Mouse (Mus musculus) MN1 (cell line): ENCODE results near the gene Gm9008.
"Not testable (repeated sequence)": the region's sequence is repeated elsewhere in the genome, so short reads cannot be mapped to it uniquely, and the experiment has no call there.

Experiments used
- DNase-seq: peaks from one replicate; pipeline ENCODE4 v3.0.0-alpha.2; 2016; ENCODE audit warnings: low spot score

Gene Gm9008

DNA sequence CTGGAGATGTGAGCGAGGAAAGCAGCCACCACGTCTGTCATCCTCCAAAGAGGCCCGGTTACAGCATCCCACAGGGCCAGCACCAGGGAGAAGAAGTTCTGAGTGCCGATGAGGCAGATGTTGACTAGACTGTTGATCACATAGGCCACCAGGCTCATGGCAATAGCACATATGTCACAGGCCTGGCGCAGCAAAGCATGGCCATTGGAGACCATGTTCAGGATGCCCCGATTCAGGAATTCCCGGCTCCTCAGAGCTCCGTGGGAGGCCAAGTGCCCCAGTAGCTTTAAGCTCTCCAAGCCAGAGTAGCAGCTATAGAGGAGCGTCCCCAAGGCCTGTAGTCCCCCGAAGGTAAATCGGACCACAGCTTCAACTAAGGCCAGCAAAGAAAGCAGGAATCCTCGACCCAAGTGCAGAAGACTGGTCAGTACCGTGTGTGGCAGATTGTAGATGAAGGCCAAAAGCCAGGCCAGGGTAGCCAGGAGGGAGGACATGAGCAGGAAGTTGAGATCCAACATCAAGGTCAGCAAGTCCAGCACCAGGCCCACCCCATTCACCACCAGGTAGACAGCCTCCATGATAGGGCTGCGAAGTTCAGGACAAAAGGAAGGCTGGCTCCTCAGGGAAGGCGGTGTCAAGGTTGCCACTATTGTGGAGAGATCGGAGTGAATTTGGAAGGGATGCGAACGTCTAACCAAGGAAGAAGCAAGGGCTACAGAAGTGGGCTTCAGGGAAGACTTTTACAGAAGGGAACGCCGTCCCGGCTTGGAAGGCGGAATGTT lies at the start of gene Gm9008:
TSS of gene Gm9008 (minus strand) at position 731 of the 782 bp plus-strand sequence.
- DNase-seq: not testable (repeated sequence)

- DNase-seq: no peak
Measured at GRCm38 (mm10) chr6:76521975-76522641, 24.5 kb upstream of the Gm9008 start.

DNA sequence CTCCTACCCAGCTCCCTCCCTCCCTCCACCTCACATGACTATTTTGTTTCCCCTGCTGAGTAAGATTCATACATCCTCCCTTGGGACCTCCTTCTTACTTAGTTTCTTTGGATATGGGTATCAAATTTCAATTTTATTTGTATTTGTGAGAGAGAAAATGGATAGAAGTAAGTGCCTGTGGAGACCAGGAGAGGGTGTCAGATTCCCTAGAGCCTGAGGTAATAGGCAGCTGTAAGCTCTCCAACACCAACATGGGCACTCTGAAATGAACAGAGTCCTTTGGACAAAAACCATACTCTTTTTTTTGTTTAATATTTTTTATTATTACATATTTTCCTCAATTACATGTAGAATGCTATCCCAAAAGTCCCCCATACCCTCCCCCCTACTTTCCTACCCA lies 12.6 kb upstream of the Gm9008 start:
- no peak for DNase-seq

DNA sequence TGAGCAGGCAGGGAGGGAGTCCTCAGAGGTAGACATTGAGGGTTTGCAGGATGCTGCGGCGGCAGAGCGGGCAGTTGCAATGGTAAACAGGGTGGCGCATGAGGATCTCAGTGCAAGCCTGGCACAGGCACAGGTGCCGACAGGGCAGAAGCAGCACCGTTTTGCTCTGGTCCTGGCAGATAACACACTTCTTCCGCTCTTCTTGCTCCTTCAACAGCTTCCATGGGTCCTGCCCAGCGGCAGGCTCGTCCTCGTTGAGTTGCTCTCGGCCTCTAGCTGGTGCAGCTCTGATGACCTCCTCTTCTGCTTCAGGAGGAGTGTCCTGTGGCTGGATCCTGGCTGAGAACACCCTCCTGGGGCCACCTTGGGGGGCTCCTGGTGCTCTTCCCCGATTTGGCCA lies 1.2 kb downstream of the Gm9008 start:
- DNase-seq: not testable (repeated sequence)

DNA sequence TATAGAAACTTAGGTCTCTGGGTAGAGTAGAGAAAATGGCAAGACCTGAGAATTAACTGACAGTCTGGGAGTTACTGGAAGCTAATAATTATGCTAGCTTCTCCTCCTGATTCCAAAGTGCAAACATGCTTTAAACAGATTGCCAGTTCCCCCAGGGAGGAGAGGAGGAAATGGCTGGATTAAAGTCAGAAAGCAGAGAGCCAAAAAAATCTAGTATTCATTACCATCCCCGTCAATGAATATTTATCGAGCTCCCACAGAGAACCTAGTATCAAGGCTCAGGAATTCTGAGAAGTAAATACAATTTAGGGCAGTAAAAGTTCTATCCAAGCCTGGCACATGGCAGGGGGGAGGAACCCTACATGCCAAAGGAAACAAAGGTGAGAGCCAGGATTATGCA lies 29.4 kb downstream of the Gm9008 start:
- no peak for DNase-seq
